Mouse (Mus musculus) kidney, adult 10 weeks (tissue): ENCODE results near the gene Efna5. TPM values are rescaled to one million over a fixed set of nuclear protein-coding genes. Genes with fewer than 3 reads are reported as not detected.

Experiments
- polyA plus RNA-seq: library from polyadenylated mRNA; stranded (reverse); fragments of 350-450 nt; fragmentation: Illumina TruSeq; extraction: RNeasy Lipid Tissue Mini Kit (QIAGEN cat#74804); gene quantifications from one replicate; pipeline ENCODE4 v1.2.3, GENCODE M21; 2014; ENCODE audit warnings: low read depth, low replicate concordance

The Efna5 gene
- 7.1 TPM for polyA plus RNA-seq

GRCm38 (mm10) chr17:62881176-62881790 is at the start of gene Efna5:
Gene Efna5 (minus strand): TSS chr17:62881317.

